Mouse (Mus musculus) macrophage (primary cell): ENCODE data around the gene Serpina1e. TPM values are rescaled to one million over a fixed set of nuclear protein-coding genes. Genes with fewer than 3 reads are reported as not detected.
"Not testable (repeated sequence)": the region's sequence is repeated elsewhere in the genome, so short reads cannot be mapped to it uniquely, and the experiment has no call there.

Experiments used
- H3K27ac ChIP-seq: fragments of 350-480 bp; formaldehyde crosslinking; 2 replicates; pipeline ENCODE4 v1.9.0; 2021
- H3K36me3 ChIP-seq: fragments of 350-480 bp; formaldehyde crosslinking; 2 replicates; pipeline ENCODE4 v1.9.0; 2021; ENCODE audit errors: inconsistent target
- H3K4me3 ChIP-seq: fragments of 350-480 bp; formaldehyde crosslinking; 2 replicates; pipeline ENCODE4 v1.9.0; 2021; ENCODE audit errors: inconsistent target
- H3K79me2 ChIP-seq: fragments of 350-480 bp; formaldehyde crosslinking; 2 replicates; pipeline ENCODE4 v1.9.0; 2021; ENCODE audit errors: inconsistent target
- WGBS: methylation state at CpG from one replicate; pipeline ENCODE4 v1.1.7; 2026; ENCODE audit warnings: inconsistent platforms; ENCODE audit not compliant: missing documents; 5-methylcytosine and 5-hydroxymethylcytosine counted together
- polyA plus RNA-seq: library from polyadenylated mRNA; stranded (reverse); fragments of 250-400 nt; gene quantifications from 3 replicates; pipeline ENCODE4 v1.2.4, GENCODE M21; 2018; ENCODE audit warnings: inconsistent platforms

Serpina1e gene
- polyA plus RNA-seq, 1 experiment from 2014 or later = not detected

GRCm38 (mm10) chr12:103904837-103905340 lies 53.9 kb downstream of the Serpina1e start, which contains the start of gene Serpina1c:
TSS of gene Serpina1c (minus strand) at chr12:103904887.
- H3K27ac ChIP-seq, H3K4me3 ChIP-seq, H3K36me3 ChIP-seq, H3K79me2 ChIP-seq: not testable (repeated sequence)
- 91% methylated on average over 4 of the region's 4 CpGs for WGBS

- H3K27ac ChIP-seq, H3K36me3 ChIP-seq, H3K4me3 ChIP-seq, H3K79me2 ChIP-seq: not testable (repeated sequence)
- WGBS = 87% methylated on average over 1 of the region's 3 CpGs
Measured at GRCm38 (mm10) chr12:103901929-103902328, 56.8 kb downstream of the Serpina1e start.

Other genes starting within 250 kb of the Serpina1e start
- gene Serpina1d, start 185.4 kb downstream of the Serpina1e start, polyA plus RNA-seq = not detected in 3 replicates
- not detected in 3 replicates for gene Serpina1b, start 128.6 kb downstream of the Serpina1e start, polyA plus RNA-seq
- not detected in 3 replicates for gene Serpina1a, start 95.4 kb downstream of the Serpina1e start, polyA plus RNA-seq
- gene Serpina1c, start 54.1 kb downstream of the Serpina1e start, polyA plus RNA-seq = not detected in 3 replicates
- not detected in 3 replicates for gene Serpina11, start 31.0 kb upstream of the Serpina1e start, polyA plus RNA-seq
- gene Serpina9, start 54.8 kb upstream of the Serpina1e start, polyA plus RNA-seq = not detected in 3 replicates
- gene Serpina12, start 85.5 kb upstream of the Serpina1e start, polyA plus RNA-seq = not detected in 3 replicates
- gene Serpina5, start 142.1 kb upstream of the Serpina1e start, polyA plus RNA-seq = not detected in 3 replicates
- not detected in 3 replicates for gene Serpina3a, start 153.7 kb upstream of the Serpina1e start, polyA plus RNA-seq
- 0.14 TPM in 1 of 3 replicates, not detected in the others for gene Serpina3b, start 169.0 kb upstream of the Serpina1e start, polyA plus RNA-seq
- gene Serpina3c, start 194.9 kb upstream of the Serpina1e start, polyA plus RNA-seq = not detected in 3 replicates